Mouse (Mus musculus) v-Abl transformed pro-B cells (cell line): Measurements from ENCODE around the gene Itgal.
"Not testable (repeated sequence)": the region's sequence is repeated elsewhere in the genome, so short reads cannot be mapped to it uniquely, and the experiment has no call there.

Experiments
- in situ Hi-C, 2 experiments: fragments of 400-800 bp; cut with MboI; formaldehyde crosslinking; loops; one replicate each; pipeline ENCODE4 v1.15.1; 2025; ENCODE audit not compliant: unreplicated experiment in 2 of 2

Itgal gene

GRCm38 (mm10) chr7:127363475-127363921 lies 67.4 kb downstream of the Itgal start:
- in situ Hi-C loops = loop anchor here (5.0 to 25.0 kb wide), 4 partner anchors 111 to 1349 kb away; partner anchors contain the start of genes Fbrs (in 1 of the 2) and Prss36 (in 1 of the 2)

DNA sequence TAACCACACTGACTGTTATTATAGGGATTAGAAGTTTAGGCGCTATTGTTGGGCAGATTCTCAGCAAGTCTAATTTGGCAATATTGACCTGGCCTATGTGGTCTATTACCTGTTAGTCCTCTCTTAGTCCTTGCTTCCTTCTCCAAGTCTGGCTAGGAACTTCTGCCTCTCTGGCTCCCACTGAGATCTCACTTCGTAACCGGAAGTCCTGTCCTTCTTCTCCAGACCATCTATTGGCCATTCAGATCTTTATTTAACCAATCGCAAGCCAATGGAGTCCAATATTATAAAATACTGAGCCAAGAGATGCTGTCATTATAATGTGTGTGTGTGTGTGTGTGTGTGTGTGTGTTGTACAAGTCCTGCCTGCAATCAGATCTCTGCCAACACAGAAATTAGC lies 68.1 kb downstream of the Itgal start:
- in situ Hi-C loops = loop anchor here (5.0 to 25.0 kb wide), 4 partner anchors 111 to 1348 kb away; partner anchors contain the start of genes Fbrs (in 1 of the 2) and Prss36 (in 1 of the 2)

DNA sequence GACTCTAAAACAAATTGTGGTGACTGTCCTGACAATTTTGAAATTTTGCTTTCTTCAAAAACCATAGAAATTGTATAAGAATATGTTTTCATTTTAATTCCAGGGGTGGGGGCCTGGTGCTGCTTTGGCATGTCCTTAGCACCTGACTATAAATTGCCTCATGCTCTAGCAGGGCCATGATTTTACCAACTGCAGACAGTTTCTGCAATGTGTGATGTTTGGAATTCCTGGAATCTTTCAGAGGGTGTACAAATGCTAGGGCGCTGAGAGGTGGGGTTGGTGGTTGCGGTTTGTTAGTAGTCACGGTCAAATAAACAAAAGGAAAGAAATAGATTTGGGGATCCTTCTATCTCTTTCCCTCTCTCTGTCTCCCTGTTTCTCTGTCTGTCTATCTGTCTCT lies 70.2 kb downstream of the Itgal start:
- in situ Hi-C loops = loop anchor here (10.0 to 25.0 kb wide), 3 partner anchors 109 to 1346 kb away; partner anchors contain the start of genes Fbrs (in 1 of the 2) and Prss36 (in 1 of the 2)

GRCm38 (mm10) chr7:127371213-127371612 lies 75.2 kb downstream of the Itgal start:
- in situ Hi-C loops = loop anchor here in 1 of 2 experiments (25.0 kb wide), 1 partner anchor 1341 kb away; no protein-coding TSS in a partner anchor

- in situ Hi-C loops = loop anchor here in 1 of 2 experiments (25.0 kb wide), 1 partner anchor 1340 kb away; no protein-coding TSS in a partner anchor
Observed at GRCm38 (mm10) chr7:127371870-127372269, 75.8 kb downstream of the Itgal start.

DNA sequence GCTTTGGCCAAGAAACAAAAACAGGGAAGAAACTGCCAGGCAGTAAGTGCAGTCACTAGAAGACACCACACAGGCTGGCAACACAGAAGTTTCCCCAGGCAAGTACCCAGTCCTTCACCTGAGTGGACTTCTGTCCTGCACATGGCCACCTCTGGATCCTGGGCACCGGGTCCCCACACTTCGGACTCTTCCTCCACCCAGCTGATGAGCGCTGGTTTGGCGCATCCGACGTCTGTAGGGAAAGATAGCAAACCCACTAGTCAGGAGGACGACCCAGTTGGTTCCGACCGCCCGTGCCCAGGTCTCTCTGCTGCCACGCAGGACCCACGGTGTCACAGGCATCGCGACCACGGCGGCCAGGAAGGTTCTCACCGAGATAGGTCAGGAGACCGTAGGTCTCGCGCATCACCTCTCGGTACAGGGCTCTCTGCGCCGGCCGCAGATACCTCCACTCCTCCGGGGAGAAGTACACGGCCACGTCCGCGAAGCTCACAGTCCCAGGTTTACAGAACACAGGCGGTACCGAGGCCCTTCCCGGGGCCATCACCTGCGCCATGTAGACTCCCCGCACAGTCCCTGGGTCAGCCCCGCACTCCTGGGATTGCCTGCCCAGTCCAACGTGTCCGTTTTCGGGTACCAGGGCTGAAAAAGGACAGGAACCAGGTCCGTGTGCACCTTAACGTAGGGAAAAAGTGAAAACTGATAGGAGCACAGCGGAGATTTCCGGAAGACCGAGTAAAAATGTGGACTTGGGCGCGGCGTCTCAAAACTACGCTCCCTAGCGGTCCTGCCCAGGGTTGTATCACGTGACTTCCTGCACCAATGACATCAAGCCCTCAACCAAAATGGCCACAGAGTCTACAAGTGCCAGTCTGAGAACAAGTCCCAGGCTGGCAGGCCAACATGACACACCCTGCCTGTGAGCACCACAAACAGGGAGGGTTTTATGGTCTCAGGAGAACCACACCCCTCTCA lies 79.5 kb downstream of the Itgal start, which contains the start of gene Zfp747:
Gene Zfp747 (minus strand): TSS at position 780 of the 975 bp plus-strand sequence.
- in situ Hi-C loops = not testable (repeated sequence)

DNA sequence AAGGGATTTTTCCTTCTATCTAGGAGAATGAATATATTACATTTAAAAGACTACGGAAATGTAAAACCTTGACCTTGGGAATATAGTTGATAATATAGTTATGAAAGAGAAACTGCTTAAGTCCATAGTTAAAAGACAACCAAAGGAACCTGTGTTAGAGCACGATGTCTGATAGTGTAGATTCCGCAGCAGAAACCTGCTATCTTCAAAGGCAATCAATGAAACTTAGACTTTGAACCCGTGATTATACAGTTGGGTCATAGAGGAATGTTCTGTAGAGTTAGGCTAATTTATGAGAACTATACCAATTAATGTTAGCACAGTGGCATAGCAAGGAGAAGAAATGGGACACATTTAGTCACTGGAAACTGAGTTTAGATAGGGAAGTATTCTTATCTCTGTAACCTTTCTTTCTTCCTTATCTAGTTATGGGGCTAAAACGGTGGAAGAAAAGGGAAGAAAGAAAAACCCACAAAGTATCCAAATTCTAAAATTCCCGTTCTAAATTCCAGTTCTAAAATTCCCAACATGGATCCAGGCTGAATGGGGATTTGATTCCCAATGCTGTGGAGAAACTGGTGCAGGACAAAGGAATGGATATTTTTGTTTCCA lies 82.4 kb downstream of the Itgal start:
- in situ Hi-C loops = no loop called here
